In the genomic region with DNA sequence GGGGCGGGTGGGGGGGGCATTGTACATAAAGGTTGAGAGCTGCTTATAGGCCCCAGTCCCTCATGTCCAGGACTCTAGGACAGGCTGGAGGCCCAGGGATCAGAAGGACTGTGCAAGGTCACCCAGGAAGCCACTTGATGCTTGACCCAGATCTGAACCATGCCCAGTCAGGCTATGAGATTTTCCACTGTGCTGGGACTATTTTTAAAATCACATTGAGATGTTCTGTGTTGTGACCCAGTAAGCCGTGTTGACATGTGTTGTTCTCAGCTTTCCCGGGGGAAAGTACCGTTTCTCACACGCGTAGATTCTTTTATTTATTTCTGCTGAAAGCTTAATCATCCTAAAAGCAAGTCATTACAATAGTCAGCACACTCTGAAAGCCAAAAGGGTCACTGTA, we compare ENCODE assay signal across 21 mouse cellular contexts. TPM values are rescaled to one million over a fixed set of nuclear protein-coding genes. Genes with fewer than 3 reads are reported as not detected.
A peak's percentile ranks its signal among the peaks of the same experiment; 100 is the strongest.
DNase-seq lines count a peak whose midpoint lies in the region; ATAC-seq lines count a peak whose summit lies in the region.
"Had no signal": no experiment of that assay in that cellular context is flagged by ENCODE, and none has a peak within 500 bp of the region (broad histone marks: within the 10 kb centered on the region; RNA-seq: fewer than 3 reads in every experiment).

No protein-coding gene starts in this region.

- intact Hi-C loops in gastrocnemius, postnatal 14 days (cut with DNase I; ENCODE audit: low total_unique reads) = no loop called here

- no peaks in the 10 kb centered on the region for H3K27me3 ChIP-seq in liver, embryonic 15.5 days
- no peaks in the 10 kb centered on the region; the same call in 1 of the 2 replicates for H3K27me3 ChIP-seq in heart, embryonic 13.5 days (replicated peaks)
- H3K27me3 ChIP-seq: embryonic facial prominence, embryonic 13.5 days; forebrain, embryonic 15.5 days; kidney, embryonic 15.5 days; midbrain, embryonic 13.5 days; neural tube, embryonic 15.5 days; stomach, embryonic 15.5 days had no signal

- H3K36me3 ChIP-seq in liver, embryonic 15.5 days (replicated peaks) = peaks cover 8% of the 10 kb centered on the region; the same call in 1 of the 2 replicates
- H3K36me3 ChIP-seq in heart, embryonic 13.5 days = 0 out of 2 replicates have a peak, but pooled peaks cover 3% of the 10 kb centered on the region
- H3K36me3 ChIP-seq: embryonic facial prominence, embryonic 13.5 days; forebrain, embryonic 15.5 days; kidney, embryonic 15.5 days; midbrain, embryonic 13.5 days; neural tube, embryonic 15.5 days; stomach, embryonic 15.5 days had no signal

- no peaks in the 10 kb centered on the region for H3K9me3 ChIP-seq in liver, embryonic 15.5 days (replicated peaks)
- no peaks in the 10 kb centered on the region for H3K9me3 ChIP-seq in heart, embryonic 13.5 days
- H3K9me3 ChIP-seq: embryonic facial prominence, embryonic 13.5 days; forebrain, embryonic 15.5 days; G1E; kidney, embryonic 15.5 days; midbrain, embryonic 13.5 days; neural tube, embryonic 15.5 days; stomach, embryonic 15.5 days had no signal

- no peak overlapping the region for H3K4me2 ChIP-seq in liver, embryonic 15.5 days
- H3K4me2 ChIP-seq in heart, embryonic 13.5 days = no peak overlapping the region
- H3K4me2 ChIP-seq: embryonic facial prominence, embryonic 13.5 days; forebrain, embryonic 15.5 days; kidney, embryonic 15.5 days; midbrain, embryonic 13.5 days; neural tube, embryonic 15.5 days; stomach, embryonic 15.5 days had no signal

- no peak overlapping the region for H3K9ac ChIP-seq in liver, embryonic 15.5 days
- H3K9ac ChIP-seq in heart, embryonic 13.5 days = no peak overlapping the region
- H3K9ac ChIP-seq: embryonic facial prominence, embryonic 13.5 days; forebrain, embryonic 15.5 days; kidney, embryonic 15.5 days; midbrain, embryonic 13.5 days; neural tube, embryonic 15.5 days; stomach, embryonic 15.5 days had no signal

- peak; percentile 75 for DNase-seq in gastrocnemius, adult 18-20 months (ENCODE audit: low spot score)
- no peak for DNase-seq in gastrocnemius, postnatal 14 days
- no peak for DNase-seq in liver
- DNase-seq in retina, postnatal 1 day = no peak
- DNase-seq in kidney, adult 9 months = no peak
- DNase-seq: cerebellum, adult 11 months; kidney, postnatal 4 days; lung, postnatal 10 days; right cerebral cortex, postnatal 14 days had no signal

- no peak for ATAC-seq in liver, embryonic 15.5 days (ENCODE audit: insufficient read depth)
- ATAC-seq in heart, embryonic 13.5 days (ENCODE audit: extremely low read depth, insufficient number of reproducible peaks, low FRiP score, low TSS enrichment) = no peak
- ATAC-seq in inflammation-experienced regulatory T-cells, adult 6 months = peak; percentile 39
- ATAC-seq: activated CD4-positive, CD25-positive, alpha-beta regulatory T cell, adult 4 months; forebrain, embryonic 15.5 days; midbrain, embryonic 13.5 days had no signal

- no peak overlapping the region for H3K4me3 ChIP-seq in liver, embryonic 15.5 days (replicated peaks)
- H3K4me3 ChIP-seq in heart, embryonic 13.5 days = no peak overlapping the region
- H3K4me3 ChIP-seq: embryonic facial prominence, embryonic 13.5 days; forebrain, embryonic 15.5 days; kidney, embryonic 15.5 days; left cerebral cortex, adult 2 months; midbrain, embryonic 13.5 days; neural tube, embryonic 15.5 days; stomach, embryonic 15.5 days had no signal

- peaks cover 78% of the 10 kb centered on the region for H3K4me1 ChIP-seq in liver, embryonic 15.5 days (replicated peaks)
- peaks cover 69% of the 10 kb centered on the region for H3K4me1 ChIP-seq in heart, embryonic 13.5 days
- H3K4me1 ChIP-seq: neural tube, embryonic 15.5 days; stomach, embryonic 15.5 days had no signal

- H3K27ac ChIP-seq in liver, embryonic 15.5 days (replicated peaks) = peak overlapping the region; percentile 42; the same call in 1 of the 2 replicates
- H3K27ac ChIP-seq in heart, embryonic 13.5 days (replicated peaks) = peak overlapping the region; percentile 94
- H3K27ac ChIP-seq: embryonic facial prominence, embryonic 13.5 days; forebrain, embryonic 15.5 days; kidney, embryonic 15.5 days; left cerebral cortex, adult 2 months; midbrain, embryonic 13.5 days; neural tube, embryonic 15.5 days; stomach, embryonic 15.5 days had no signal

- 85% methylated on average over 6 of the region's 6 CpGs for WGBS in liver, embryonic 15.5 days (ENCODE audit: insufficient replicate concordance)
- WGBS in heart, embryonic 13.5 days = 50% methylated on average over 6 of the region's 6 CpGs

RNA-seq across cellular contexts. Expression of gene Slc41a3, which starts 11.5 kb away (rescaled TPM):
- total RNA-seq in gastrocnemius, adult 18-20 months (2021) = 10 to 100 TPM; 83.4 to 93.7 TPM
- 10 to 100 TPM; 60.0 to 61.8 TPM for total RNA-seq in gastrocnemius, postnatal 14 days (2021)
- polyA plus RNA-seq in liver, embryonic 15.5 days (2015; fragmentation: Nextera tagmentation; extraction: Ambion mirVana) = 41.3 and 46.3 TPM in 2 replicates
- polyA plus RNA-seq in heart, embryonic 13.5 days (2015; fragmentation: Nextera tagmentation; extraction: Ambion mirVana) = 12.1 and 14.0 TPM in 2 replicates
- polyA plus RNA-seq in inflammation-experienced regulatory T-cells, adult 6 months (2017; shearing (Covaris generic)) = 1 to 10 TPM; 2.8 to 5.6 (median 3.1) TPM
